Mouse (Mus musculus) stomach, postnatal 0 days (tissue): ENCODE measurements around the gene Gcnt7. TPM values are rescaled to one million over a fixed set of nuclear protein-coding genes. Genes with fewer than 3 reads are reported as not detected.
A peak's percentile ranks its signal among the peaks of the same experiment; 100 is the strongest.

Experiments used
- ATAC-seq: fragments of 200-750 bp; cut with Nextera tagmentation; 2 replicates; pipeline ENCODE4 v1.8.0; 2017; ENCODE audit not compliant: low FRiP score, low TSS enrichment
- DNase-seq: peaks from one replicate; pipeline ENCODE4 v3.0.0-alpha.2; 2016; ENCODE audit warnings: low spot score
- H3K27ac ChIP-seq: fragments of 300-500 bp; sonication (generic); replicated peaks from 2 replicates; pipeline ENCODE4 v1.5.1; 2014; ENCODE audit warnings: mild to moderate bottlenecking, control low read depth
- H3K27me3 ChIP-seq: fragments of 300-500 bp; sonication (generic); 2 replicates; pipeline ENCODE4 v1.6.1; 2014; ENCODE audit warnings: low read length; ENCODE audit not compliant: control insufficient read depth, insufficient read depth
- H3K36me3 ChIP-seq: fragments of 300-500 bp; sonication (generic); 2 replicates; pipeline ENCODE4 v1.6.1; 2014; ENCODE audit warnings: low read length, mixed read lengths; ENCODE audit not compliant: control insufficient read depth, insufficient read depth
- H3K4me1 ChIP-seq: fragments of 300-500 bp; sonication (generic); replicated peaks from 2 replicates; pipeline ENCODE4 v1.6.1; 2014; ENCODE audit warnings: antibody characterized with exemption; ENCODE audit not compliant: control insufficient read depth, insufficient read depth
- H3K4me2 ChIP-seq: fragments of 300-500 bp; sonication (generic); replicated peaks from 2 replicates; pipeline ENCODE4 v1.6.1; 2014; ENCODE audit warnings: low read depth, mild to moderate bottlenecking, control low read depth, moderate library complexity
- H3K4me3 ChIP-seq: fragments of 300-500 bp; sonication (generic); 2 replicates; pipeline ENCODE4 v1.5.1; 2014; ENCODE audit warnings: low read depth, low read length, control low read depth
- H3K9ac ChIP-seq: fragments of 300-500 bp; sonication (generic); 2 replicates; pipeline ENCODE4 v1.6.1; 2014; ENCODE audit warnings: mild to moderate bottlenecking, low read length, control low read depth, mixed read lengths
- H3K9me3 ChIP-seq: fragments of 300-500 bp; sonication (generic); 2 replicates; pipeline ENCODE4 v1.6.1; 2016; ENCODE audit warnings: low read length; ENCODE audit not compliant: control insufficient read depth
- CTCF ChIP-seq: IDR thresholded peaks from 2 replicates; pipeline ENCODE4 v1.5.1; 2016; ENCODE audit warnings: antibody characterized with exemption, low read depth, mild to moderate bottlenecking, moderate library complexity
- EP300 ChIP-seq: optimal IDR thresholded peaks from 2 replicates; pipeline ENCODE3; 2016; ENCODE audit warnings: antibody characterized with exemption
- WGBS: fragments of 180-500 bp; shearing (Covaris S2); extraction: QIAGEN DNeasy Blood & Tissue Kit; methylation state at CpG from one replicate; pipeline ENCODE4 v1.1.7; 2014; 5-methylcytosine and 5-hydroxymethylcytosine counted together
- polyA plus RNA-seq: library from polyadenylated mRNA; unstranded; fragments of >200 nt; fragmentation: Nextera tagmentation; extraction: Ambion mirVana; gene quantifications from 2 replicates; pipeline ENCODE4 v1.2.1, GENCODE M21; 2015

Gcnt7 gene
- polyA plus RNA-seq, 1 experiment from 2014 or later: 0.38 TPM

DNA sequence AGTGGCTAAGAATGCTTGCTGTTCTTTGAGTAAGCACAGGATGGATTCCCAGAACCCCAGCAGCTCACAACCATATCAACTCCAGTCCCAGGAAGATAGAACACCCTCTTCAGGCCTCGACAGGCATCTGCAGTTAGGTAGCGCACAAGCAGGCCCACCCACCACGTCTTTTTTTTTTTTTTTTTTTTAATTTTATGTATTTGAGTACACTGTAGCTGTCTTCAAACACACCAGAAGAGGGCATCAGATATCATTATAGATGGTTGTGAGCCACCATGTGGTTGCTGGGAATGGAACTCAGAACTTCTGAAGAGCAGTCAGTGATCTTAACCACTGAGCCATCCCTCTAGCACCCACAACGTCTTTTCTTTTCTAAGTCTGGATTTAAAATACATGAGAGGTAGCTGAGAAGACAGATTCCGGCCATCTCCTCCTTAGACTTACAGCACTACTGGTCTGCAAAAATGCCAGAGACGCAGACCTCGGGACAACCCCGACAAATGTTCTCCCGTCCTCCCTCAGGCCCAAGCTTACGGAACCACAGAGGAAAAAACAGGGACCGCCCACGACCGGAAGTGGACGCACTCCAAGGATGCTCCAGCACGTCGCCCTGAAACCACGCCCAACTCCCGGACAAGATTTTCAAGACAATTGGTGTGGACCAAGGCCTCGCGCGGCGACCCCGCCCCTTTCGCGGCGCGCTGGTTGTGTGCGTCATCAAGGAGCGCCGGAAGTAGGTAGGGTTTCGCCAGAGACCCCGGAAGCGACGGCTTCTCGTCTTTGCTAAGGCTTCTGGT, 18.4 kb downstream of the Gcnt7 start, which contains the start of gene Rtf2:
Gene Rtf2, plus strand, starts transcription at position 714 of the 797 bp plus-strand sequence.
- Histone ChIP-seq H3K9ac (peak within 1 kb of the TSS; percentile 80), H3K4me2 (peak within 1 kb of the TSS; percentile 78)
- DNase-seq: peak; percentile 99

DNA sequence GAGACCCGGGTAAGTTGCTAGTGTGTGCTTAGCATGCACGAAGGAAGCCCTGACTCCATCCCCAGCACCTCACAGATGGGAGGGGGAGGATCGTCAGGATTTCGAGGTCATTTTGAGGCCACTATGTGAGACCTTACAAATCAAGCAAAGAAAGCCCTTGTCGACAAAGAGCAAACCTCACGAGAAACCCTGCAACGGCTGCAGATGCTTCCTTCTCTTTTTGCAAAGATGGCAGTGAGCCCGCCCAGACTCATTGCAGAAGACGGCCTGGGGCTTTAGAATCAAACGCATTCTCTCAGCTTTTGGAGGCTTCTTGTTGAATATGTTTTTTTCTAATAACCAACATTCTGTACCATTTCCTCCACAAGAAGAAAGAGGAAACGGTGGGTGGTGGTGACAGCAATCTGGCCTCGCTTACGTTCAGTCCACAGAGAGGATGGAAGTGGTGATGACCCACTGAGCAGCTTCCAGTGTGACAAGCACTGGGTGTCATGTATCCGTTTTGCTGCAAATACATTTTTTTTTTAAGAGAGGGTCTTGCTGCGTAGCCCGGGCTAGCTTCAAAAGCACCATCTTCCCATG, 20.9 kb downstream of the Gcnt7 start:
- TF ChIP-seq CTCF: no peak
- no peak for TF ChIP-seq EP300
- WGBS: 57% methylated on average over 16 of the region's 16 CpGs
- H3K4me1 ChIP-seq: no peaks in the 10 kb centered on the region

More for the DNA sequence above, 18.4 kb downstream of the Gcnt7 start, which contains the start of gene Rtf2:
- Histone ChIP-seq H3K9me3 (no peaks in the 10 kb centered on the region), H3K4me1 (no peaks in the 10 kb centered on the region), H3K27me3 (no peaks in the 10 kb centered on the region), H3K36me3 (no peaks in the 10 kb centered on the region), H3K4me3 (peak within 1 kb of the TSS; percentile 87), H3K27ac (peak within 1 kb of the TSS; percentile 78)
- TF ChIP-seq EP300: no peak
- peak; percentile 29; the same call in 1 of the 2 replicates for TF ChIP-seq CTCF
- 2% methylated on average over 35 of the region's 35 CpGs for WGBS
- peak; percentile 97 for ATAC-seq

DNA sequence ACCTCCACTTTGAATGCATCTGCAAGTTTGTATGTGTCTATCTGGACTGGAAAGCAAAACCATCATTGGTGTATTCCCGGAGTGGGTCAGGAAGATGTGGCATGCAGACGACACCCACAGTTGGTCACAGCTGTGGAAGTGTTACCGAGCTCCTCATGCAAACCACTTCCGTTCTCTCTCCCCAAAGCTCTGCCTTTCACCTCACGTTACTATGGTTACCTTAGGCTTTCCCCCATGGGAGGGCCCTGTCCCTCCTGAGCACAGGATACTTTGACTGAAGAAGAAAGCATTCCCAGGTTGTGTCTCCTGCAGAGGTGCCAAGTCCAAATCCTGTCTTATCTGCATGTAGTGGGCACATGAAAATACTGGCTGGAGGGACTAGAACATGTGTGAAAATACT, 24.6 kb downstream of the Gcnt7 start:
- no peak for DNase-seq
- Histone ChIP-seq H3K27ac (no peak overlapping the region), H3K4me2 (no peak overlapping the region), H3K9ac (no peak overlapping the region), H3K4me3 (no peak overlapping the region), H3K4me1 (no peaks in the 10 kb centered on the region), H3K27me3 (no peaks in the 10 kb centered on the region), H3K36me3 (no peaks in the 10 kb centered on the region), H3K9me3 (no peaks in the 10 kb centered on the region)
- ATAC-seq: no peak
- TF ChIP-seq EP300 (no peak), CTCF (no peak)
- 28% methylated on average over 5 of the region's 5 CpGs for WGBS

More for the DNA sequence above, 20.9 kb downstream of the Gcnt7 start:
- H3K27me3 ChIP-seq: no peaks in the 10 kb centered on the region
- H3K4me2 ChIP-seq: no peak overlapping the region
- no peak overlapping the region for H3K9ac ChIP-seq
- H3K9me3 ChIP-seq: no peaks in the 10 kb centered on the region
- no peak overlapping the region for H3K27ac ChIP-seq
- no peaks in the 10 kb centered on the region for H3K36me3 ChIP-seq
- no peak for DNase-seq
- no peak for ATAC-seq
- H3K4me3 ChIP-seq: no peak overlapping the region

DNA sequence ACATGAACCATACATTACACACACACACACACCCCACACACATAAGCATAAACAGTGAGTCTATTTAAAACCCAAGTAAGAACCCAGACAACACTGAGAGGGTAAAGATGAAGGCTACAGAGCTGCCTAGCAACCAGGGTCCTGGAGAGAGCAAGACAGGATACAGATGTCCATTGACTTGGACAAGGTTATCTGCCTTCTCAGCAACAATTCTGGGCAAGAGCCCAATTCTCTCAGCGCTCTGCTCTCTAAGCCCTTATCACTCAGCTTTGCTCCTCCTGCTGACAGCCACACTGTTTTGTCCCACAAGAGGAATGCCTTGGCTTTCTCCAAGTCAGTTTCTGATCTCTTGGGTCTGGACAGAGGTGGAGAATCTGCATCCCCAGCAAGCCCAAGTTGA, 27.8 kb downstream of the Gcnt7 start:
- DNase-seq (no peak), ATAC-seq (no peak)
- Histone ChIP-seq H3K27ac (no peak overlapping the region), H3K9ac (no peak overlapping the region), H3K4me1 (no peaks in the 10 kb centered on the region), H3K36me3 (no peaks in the 10 kb centered on the region), H3K4me3 (no peak overlapping the region), H3K27me3 (no peaks in the 10 kb centered on the region), H3K4me2 (no peak overlapping the region), H3K9me3 (no peaks in the 10 kb centered on the region)
- 43% methylated on average over 1 of the region's 1 CpGs for WGBS
- TF ChIP-seq EP300: no peak

DNA sequence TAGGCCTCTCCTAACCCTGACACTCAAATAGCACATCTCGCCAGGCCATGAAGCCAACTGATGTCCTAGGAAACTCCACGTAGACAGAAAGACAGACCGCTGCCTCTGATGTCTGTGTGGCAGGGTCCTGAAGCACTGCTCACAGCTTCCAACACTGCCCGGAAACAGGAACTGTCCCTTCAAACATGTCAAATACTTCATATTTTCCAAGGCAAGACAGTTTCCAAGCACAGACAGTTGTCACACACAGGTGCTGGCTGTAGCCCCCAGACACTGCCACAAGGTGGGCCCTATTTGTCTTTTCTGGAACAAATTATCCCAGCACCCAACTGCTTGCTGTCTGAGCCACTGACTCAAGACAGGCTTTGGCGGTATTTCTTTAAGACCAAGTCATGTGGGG, 40.2 kb downstream of the Gcnt7 start:
- no peak overlapping the region for H3K4me2 ChIP-seq
- no peaks in the 10 kb centered on the region for H3K27me3 ChIP-seq
- no peak overlapping the region for H3K27ac ChIP-seq
- DNase-seq: no peak
- no peak overlapping the region for H3K9ac ChIP-seq
- ATAC-seq: no peak
- H3K4me3 ChIP-seq: no peak overlapping the region
- H3K4me1 ChIP-seq: no peaks in the 10 kb centered on the region
- H3K36me3 ChIP-seq: no peaks in the 10 kb centered on the region
- no peaks in the 10 kb centered on the region for H3K9me3 ChIP-seq
- TF ChIP-seq CTCF (no peak), EP300 (no peak)
- 80% methylated on average over 5 of the region's 5 CpGs for WGBS

DNA sequence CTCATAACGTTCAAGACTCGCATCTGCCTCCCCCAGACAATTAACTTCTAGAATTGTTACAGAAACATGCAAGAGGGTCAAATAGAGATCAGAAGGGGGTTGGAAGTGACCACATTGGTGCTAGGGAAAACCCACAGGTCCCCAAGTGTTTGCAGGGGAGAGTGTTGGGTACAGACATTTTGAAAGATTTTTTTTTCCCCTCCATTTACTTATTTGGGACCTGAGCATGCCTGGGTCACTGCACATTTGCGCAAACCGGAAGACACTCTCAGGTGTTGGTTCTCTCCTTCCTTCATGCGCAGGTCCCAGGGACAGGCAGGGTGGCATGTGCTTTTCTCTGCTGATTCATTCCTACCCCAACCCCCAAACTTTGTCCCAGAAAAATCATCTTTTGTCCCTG, 41.5 kb downstream of the Gcnt7 start:
- TF ChIP-seq EP300 (no peak), CTCF (no peak)

More for the DNA sequence above, 41.5 kb downstream of the Gcnt7 start:
- Histone ChIP-seq H3K27ac (no peak overlapping the region), H3K4me3 (no peak overlapping the region), H3K9ac (no peak overlapping the region), H3K27me3 (no peaks in the 10 kb centered on the region), H3K36me3 (no peaks in the 10 kb centered on the region), H3K4me1 (no peaks in the 10 kb centered on the region), H3K9me3 (no peaks in the 10 kb centered on the region), H3K4me2 (no peak overlapping the region)
- DNase-seq (no peak), ATAC-seq (no peak)
- 92% methylated on average over 5 of the region's 5 CpGs for WGBS
